Mouse (Mus musculus) layer of hippocampus, postnatal 14 days (tissue): ENCODE results near the gene Ak8. TPM values are rescaled to one million over a fixed set of nuclear protein-coding genes. Genes with fewer than 3 reads are reported as not detected.

Experiments
- DNase-seq, 2 experiments: peaks; one replicate each; pipeline ENCODE4 v3.0.0; 2021 to 2022; ENCODE audit warnings: low spot score in 2 of 2, mixed read lengths in 1 of 2
- microRNA-seq, 2 experiments: library from miRNA; unstranded; fragments of <30 nt; microRNA quantifications; one replicate each; pipeline ENCODE4 v1.2.0; 2021
- total RNA-seq, 2 experiments: library from RNA; stranded (reverse); gene quantifications; 2 replicates each; pipeline ENCODE4 v1.2.3; 2021

The Ak8 gene
- total RNA-seq, 2 experiments from 2014 or later: 0.67 to 1.5 TPM

DNA sequence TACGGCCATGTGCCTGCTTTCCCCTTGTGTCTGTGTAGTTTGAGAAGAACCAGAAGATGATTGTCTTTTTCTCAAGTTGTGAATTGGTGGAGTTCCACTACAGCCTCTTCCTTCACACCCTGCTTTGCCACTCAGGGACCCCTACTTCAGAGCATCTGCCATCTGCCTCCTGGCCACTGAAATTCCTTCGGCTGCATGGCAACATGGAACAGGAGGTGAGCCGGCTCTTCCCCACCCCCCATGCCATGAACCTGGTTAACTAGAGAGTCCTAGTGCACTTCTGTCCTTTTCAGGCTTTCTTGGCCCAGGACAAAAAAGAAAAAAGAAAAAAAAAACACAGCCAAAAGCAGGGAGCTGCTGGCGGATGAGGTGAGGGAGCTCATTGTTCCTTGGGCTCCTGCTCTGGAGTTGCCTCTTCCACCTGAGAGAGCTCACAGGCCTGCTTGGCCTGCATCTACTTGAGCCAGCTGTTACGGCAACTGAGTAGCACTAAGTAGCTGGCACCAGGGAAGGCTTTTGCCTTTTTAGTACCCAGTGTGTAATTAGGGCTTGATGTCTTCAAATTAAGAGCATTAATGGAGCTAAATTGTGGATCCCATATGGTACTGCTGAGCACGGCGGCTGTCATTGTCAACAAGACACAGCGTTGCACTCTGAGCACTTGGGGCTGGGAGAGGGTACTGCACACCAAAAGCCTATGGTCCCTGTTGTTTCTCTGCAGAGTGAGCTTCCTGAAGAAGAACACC is 160.9 kb downstream of the Ak8 start:
- DNase-seq: no peak

Small RNAs within 50 kb of the gene (microRNA-seq; reads per million reads assigned to microRNA genes)
- 2.8 to 5.7 reads per million in 2 experiments for gene Mir3088

Other genes with a start within 250 kb of the Ak8 start
- gene 1700007K13Rik, start 233.8 kb upstream of the Ak8 start, total RNA-seq: 1 to 10 TPM; 3.3 to 6.8 TPM
- 10 to 100 TPM; 36.8 to 37.3 TPM for gene Mrps2, start 232.1 kb upstream of the Ak8 start, total RNA-seq
- gene Gbgt1, start 203.3 kb upstream of the Ak8 start, total RNA-seq: 1 to 10 TPM; 1.4 to 2.1 TPM
- gene Gm10134, start 194.1 kb upstream of the Ak8 start, total RNA-seq: not detected
- 100 to 1,000 TPM; 150 to 155 TPM for gene Ralgds, start 187.0 kb upstream of the Ak8 start, total RNA-seq
- gene Cel, start 136.8 kb upstream of the Ak8 start, total RNA-seq: not detected
- 10 to 100 TPM; 17.0 to 18.1 TPM for gene Gtf3c5, start 116.4 kb upstream of the Ak8 start, total RNA-seq
- gene Gfi1b, start 78.2 kb upstream of the Ak8 start, total RNA-seq: not detected
- gene Tsc1, start 58.9 kb upstream of the Ak8 start, total RNA-seq: 10 to 100 TPM; 39.7 to 43.6 TPM
- 1 to 10 TPM in 1 of 2 experiments, not detected in 1; 2.0 TPM for gene Spaca9, start 437 bp upstream of the Ak8 start, total RNA-seq
- gene Gtf3c4, start 140.2 kb downstream of the Ak8 start, total RNA-seq: 10 to 100 TPM; 35.5 to 41.1 TPM
- gene Ddx31, start 140.2 kb downstream of the Ak8 start, total RNA-seq: 1 to 10 TPM; 7.4 to 8.0 TPM
- under 1 TPM; 0.14 to 0.28 TPM for gene Barhl1, start 216.5 kb downstream of the Ak8 start, total RNA-seq